Mouse (Mus musculus) monocyte, adult 5-6 weeks (primary cell): ENCODE measurements around the gene S1pr1. TPM values are rescaled to one million over a fixed set of nuclear protein-coding genes. Genes with fewer than 3 reads are reported as not detected.
A peak's percentile ranks its signal among the peaks of the same experiment; 100 is the strongest.

ENCODE experiments used
- ATAC-seq: fragments of 153-309, 156-312 bp; replicated peaks from 2 replicates; pipeline ENCODE4 v1.8.0; 2017; ENCODE audit warnings: mild to moderate bottlenecking; ENCODE audit not compliant: low TSS enrichment, insufficient number of reproducible peaks, severe bottlenecking, poor library complexity, low FRiP score
- total RNA-seq: library from RNA; stranded (forward); fragments of 200-1000, 200-491, 200-594 nt; gene quantifications from 3 replicates; pipeline ENCODE4 v1.2.3, GENCODE M21; 2017

The S1pr1 gene
- total RNA-seq, 1 experiment from 2014 or later, result 40.3 TPM

DNA sequence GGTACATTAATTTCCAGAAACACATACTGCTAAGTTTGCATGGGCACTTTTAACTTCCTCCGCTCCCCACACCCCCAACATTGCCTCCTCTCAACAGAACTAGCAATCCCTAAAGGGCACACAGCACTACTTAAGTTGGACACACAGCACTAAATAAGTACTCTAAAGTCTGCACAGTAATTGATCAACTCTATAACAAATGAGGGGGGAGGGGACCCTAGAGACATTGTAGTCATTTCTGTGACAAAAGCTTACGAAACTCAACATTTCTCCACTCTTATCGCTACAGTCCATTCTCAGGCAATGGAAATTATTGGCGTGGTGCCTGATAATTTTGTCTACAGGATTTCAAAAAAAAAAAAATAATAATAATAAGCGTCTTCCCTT, 830 bp downstream of the S1pr1 start:
- ATAC-seq, result no peak

DNA sequence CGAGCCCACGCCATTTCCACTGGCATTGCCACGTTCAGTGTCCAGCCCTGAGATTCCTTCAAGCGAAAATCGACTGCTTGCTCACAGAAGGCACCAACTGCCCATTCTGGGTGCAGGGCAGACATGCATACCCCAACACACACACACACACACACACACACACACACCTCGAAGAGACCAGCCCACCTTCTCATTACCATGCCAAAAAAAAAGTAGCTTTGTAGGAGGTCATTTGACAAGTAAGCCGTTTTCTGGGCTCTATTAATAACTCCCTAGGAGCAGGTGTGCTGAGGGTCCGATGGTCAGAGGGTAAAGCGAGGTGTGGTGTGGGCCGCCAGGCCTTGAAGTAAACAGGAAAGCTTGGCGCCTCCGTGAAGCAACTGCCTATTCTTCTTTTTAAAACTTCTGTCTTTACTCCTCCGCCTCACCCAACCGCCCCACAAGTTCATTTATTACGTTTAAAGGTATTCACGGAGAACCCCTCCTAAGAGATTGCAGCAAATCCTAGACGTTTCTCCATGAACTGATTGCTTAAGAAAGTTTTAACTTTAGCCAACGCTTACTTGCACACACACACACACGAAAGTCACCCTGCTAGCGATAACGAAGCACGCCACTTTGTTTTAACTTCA, 1.3 kb downstream of the S1pr1 start:
- ATAC-seq, result no peak

DNA sequence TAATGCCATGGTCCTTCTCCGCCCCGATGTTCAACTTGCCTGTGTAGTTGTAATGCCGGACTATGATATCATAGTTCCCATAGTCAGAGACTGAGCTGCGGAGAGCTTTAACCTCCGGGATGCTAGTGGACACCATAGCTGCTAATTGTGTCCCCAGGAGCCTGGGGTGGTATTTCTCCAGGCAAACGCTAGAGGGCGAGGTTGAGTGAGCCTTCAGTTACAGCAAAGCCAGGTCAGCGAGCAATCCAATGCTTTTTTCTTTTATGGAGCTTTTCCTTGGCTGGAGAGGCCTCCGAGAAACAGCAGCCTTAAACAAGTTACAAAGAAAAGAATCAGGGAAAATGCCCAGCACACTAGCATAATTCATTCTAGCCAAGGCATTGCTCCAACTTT, 2.1 kb downstream of the S1pr1 start:
- ATAC-seq, result peak; percentile 51; the same call in 1 of the 2 replicates

DNA sequence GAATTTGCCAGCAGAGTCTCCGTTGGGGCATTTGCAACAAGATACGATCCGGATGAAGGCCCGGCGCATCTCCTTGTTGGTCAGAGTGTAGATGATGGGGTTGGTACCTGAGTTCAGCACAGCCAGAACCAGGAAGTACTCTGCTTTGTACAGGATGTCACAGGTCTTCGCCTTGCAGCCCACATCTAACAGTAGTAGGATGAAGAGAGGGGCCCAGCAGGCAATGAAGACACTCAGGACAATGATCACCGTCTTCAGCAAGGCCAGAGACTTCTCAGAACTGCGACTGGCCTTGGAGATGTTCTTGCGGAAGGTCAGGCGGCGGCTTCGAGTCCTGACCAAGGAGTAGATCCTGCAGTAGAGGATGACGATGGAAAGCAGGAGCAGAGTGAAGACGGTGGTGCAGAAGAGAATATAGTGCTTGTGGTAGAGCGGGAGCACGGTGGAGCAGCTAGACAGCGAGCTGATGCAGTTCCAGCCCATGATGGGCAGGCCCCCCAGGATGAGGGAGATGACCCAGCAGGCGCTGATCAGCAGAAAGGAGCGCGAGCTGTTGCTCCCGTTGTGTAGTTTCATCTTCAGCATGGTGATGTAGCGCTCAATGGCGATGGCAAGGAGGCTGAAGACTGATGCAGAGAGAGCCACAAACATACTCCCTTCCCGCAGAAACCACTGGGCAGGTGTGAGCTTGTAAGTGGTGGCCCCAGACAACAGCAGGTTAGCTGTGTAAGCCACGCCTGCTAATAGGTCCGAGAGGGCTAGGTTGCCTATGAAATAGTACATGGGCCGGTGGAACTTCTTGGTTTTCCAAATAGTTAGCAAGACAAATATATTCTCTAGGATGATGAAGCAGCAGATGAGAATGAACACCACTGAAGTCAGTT, 2.7 kb downstream of the S1pr1 start:
- no peak for ATAC-seq

DNA sequence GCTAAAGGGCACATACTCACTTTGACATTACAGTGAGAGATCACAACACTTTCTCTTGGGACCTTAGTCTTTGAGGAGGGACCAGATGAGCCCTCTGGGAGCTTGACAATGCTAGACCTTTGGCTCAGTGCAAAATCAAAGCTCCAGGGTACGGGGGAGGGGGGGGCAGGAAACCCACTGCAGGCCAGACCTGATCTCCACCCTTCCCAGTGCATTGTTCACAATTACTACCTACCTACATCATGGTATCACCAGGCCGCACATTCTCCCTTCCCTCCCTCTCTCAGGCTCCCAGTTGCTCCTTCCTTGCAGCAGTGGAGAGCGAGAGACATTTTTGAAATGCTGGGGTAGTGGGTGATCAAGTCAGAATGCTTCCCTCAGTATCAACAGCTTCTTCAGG, 3.5 kb downstream of the S1pr1 start:
- ATAC-seq, result no peak

DNA sequence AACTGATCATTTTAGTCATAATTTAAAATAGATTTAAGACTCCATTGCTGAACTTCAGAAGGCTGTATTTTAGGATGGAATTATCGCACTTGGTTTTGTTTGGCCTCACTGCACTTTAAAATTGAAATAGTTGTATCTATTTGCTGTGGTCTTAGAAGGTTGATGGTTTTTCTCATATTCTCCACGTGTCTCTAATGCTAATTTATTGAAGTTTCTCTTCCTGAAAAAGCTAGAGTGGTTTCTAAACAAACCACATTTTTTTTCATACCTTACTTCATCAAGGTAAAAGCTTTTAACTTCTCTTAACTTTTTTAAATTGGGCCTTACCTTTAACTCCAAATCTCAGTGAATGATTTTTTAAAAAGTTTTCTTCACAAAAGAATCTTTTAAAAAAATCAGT, 4.8 kb downstream of the S1pr1 start:
- no peak for ATAC-seq

DNA sequence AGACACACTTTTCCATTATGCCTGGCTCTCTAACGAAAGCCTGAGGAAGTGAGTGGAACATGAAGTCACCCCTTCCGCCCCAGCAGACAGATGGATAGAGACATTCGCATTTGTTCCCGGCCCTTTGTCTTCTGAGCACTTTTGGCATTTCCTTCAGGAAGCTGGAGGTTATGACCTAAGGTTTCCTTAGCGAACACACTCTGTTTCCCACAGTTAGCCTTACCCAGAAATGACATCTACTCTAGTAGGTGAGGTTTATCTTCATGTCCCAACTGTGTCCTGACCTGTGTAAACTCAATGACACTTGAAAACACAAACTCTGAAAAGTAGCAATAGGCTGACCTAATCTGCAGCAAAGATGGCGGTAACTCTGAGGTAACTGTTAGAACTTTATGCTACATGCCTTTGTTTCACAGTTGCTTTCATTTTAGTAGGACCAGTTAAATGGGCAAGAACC, 5.7 kb downstream of the S1pr1 start:
- ATAC-seq, result no peak

DNA sequence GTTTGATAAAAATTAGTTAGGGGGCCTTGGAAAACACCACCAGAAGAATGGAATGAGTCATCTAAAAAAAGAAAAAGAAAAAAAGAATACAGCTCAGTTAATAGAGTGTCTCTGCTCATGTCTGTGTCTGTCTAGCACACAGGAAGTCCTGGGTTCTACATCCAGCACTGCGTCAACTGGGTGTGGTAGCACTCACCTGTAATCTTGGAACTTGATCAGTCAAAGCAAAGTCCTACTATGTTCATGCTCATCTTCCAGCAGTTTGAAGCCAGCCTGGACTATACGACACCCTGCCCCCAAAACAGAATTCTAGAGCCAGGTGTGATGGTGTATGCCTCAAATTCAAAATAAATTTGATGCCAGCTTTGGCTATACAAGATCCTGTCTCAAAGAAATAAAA, 8.1 kb downstream of the S1pr1 start:
- no peak for ATAC-seq

DNA sequence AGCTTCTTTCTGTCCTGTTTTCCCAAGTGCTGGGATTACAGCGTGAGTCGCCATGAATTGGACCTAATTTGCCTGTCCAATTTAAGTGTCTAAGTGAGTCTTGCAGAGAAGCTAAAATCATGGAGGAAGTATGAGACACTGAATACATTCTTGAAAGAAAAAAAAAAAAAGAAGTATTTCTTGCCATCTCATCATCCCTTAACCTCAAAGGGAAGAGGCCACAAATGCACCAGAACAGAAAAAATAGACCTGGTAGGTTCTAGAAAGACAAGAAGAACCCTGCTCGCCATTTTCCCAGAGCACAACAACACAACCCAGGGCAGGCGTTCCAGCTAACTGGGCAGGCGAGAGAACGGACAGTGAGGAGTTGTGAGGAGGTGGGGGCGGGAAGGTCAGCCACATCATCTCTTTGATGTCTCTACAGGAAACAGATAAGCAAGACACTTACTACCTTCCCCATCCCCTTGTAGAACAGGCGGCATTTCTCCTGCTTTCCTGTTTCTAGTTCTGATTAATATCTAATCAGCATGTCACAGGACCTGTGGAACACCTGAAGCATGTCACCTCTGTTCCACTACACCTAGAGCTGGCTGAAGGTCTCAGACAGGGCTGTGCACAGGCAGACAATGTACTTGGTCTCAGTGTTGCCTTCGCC, 10.5 kb downstream of the S1pr1 start:
- peak; percentile 34 for ATAC-seq

DNA sequence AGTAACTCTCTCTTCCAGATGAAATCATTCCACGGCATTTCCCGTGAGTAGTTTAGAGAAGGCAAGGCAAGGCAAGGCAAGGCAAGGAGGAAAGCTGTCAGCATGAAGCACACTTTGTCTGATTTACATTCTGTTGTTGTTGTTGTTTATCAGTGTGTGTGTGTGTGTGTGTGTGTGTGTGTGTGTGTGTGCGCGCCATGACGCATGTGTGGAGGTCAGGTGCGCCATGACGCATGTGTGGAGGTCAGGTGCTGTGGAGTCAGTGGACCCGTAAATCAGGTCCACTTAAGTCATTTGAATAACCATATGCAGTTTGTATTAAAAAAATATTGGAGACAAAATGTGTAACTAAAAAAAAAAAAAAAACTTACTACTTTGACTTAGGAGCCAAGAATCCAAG, 11.2 kb downstream of the S1pr1 start:
- ATAC-seq, result no peak

DNA sequence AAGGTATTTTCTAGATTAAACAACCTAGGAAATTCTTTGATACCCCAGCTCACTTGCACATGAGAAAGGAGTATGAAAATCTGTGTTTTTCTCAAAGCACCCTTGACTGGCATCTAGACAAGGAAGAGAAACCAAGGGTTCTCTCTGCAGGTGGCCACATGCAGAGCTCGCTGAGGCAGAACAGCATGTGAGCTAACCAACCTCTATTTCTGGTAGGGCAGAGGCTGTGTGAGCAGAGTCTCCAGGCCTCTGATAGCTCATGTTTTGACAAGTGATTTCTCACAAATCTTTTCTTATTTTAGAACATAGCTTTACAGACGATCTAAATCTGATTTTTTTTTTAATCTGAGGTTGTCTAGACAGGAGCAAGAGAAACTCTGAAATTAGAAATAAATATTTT, 12.8 kb downstream of the S1pr1 start:
- ATAC-seq, result 0 out of 2 replicates have a peak, but pooled peaks have one; percentile 36

DNA sequence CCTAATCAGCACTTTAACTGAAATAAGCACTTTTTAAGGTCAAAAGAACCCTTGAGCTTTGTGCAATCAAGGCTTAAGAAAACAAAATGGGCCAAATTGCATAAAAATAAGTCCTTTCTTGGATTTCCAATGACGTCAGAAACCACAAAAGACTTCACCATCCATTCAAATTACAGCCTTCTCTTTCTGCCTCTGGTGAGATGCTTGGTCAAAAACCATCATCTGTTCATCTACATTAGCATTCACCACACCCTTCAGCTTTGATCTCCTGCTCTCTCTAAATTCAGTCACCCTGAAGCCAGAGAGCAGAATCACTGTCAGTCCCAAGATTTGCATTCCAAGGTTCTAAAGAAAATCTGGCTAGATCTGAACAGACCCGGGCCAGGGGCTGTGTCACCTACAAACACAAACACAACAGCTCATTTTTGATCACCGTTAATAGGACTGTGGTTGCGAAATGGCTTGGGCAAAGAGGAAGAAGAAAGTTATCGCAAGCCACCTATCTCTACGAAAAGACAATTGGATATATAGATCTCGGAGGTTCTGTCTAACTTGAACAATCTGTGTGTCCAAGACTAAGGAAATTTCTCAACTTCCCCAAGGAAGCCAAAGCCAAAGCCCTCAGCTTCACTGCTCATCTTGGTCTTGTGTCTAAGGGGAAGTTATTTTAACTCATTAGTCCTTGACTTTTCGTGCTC, 19.5 kb downstream of the S1pr1 start:
- ATAC-seq, result peak; percentile 40; the same call in 1 of the 2 replicates

DNA sequence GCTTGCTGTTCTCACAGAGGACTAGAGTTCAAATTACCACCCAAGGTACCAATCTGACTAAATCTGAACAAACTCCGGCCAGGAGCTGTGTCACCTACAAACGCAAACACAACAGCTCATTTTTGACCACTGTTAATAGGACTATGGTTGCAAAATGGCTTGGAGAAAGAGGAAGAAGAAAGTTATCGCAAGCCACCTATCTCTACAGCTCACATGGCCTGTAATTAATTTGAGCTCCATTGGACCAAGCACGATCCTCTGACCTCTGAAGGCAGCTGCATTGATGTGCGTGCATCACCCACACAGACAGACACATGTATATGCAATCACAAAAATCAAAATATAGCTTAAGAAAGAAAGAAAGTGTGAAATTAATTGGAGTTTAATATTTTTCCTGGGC, 20.7 kb downstream of the S1pr1 start:
- ATAC-seq, result 0 out of 2 replicates have a peak, but pooled peaks have one; percentile 19

DNA sequence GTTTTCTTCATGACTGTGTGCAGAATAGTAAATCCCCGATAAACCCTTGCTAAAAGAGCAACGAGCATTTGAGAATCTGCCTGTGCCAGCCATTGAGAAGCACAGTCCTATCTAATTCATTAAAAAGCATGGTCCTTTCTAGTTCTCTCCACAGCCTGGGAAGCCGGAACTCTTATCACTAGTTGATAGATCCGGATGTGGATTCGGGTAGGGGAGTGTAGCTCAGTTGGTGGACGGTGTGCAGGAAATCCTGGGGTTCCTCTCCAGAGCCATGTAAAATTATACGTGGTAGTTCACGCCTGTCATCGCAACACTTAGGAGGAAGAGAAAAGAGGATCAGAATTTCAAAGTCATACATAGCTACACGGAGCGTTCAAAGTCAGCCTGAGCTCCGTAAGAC, 21.5 kb downstream of the S1pr1 start:
- ATAC-seq, result no peak; the same call in 1 of the 2 replicates

DNA sequence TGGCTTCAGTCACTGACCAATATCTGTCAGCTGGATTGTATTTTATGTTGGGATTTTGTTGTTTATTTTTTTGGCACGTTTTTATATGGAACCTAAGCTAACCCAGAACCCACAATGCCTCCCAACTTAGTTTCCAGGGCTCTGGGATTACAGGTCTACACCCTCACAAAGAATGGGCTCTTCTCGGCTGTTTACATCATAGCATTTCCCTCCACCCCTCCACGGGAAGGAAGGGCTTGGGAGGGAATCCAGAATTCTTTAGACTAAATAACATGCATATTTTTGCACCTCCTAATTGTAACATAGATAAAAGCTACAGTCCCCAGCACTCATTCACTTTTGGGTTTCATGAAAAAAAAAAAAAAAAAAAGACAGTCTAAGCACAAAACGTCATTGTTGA, 22.0 kb downstream of the S1pr1 start:
- no peak for ATAC-seq

DNA sequence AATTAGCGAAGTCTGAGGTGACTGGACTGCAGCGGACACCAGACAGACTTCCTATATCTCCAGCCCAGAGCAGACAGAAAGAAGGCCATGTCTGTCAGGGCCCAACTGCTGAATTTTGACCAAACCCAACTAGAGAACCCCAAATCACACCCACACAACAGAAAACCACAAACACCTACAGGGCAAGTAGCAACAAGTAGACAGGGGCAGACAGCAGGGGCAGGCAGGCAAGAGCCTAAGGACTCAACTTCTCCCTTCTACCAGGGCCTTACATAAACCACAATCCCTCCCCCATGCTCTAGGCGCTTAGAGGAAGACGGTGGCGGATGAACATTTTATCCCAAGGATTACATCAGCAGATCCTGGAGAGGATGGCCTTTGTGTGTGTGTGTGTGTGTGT, 22.5 kb downstream of the S1pr1 start:
- ATAC-seq, result peak; percentile 67

DNA sequence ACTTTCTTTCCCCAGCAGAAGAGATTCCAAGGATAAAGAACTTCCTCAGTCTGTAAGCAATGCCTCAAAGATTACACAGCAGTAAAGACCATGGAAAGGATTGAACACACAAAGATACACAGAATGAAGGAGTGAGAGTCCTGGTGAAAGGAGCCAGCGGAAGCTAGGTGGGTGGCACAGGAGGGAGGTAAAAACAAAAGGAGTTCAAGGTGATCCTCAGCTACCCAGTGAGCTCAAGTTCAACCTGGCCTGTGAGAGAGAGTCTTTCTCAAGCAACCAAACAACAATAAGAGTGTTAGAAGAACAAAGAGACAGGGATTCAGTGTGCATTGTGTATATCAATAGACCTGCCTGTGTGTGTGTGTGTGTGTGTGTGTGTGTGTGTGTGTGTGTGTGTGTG, 25.0 kb downstream of the S1pr1 start:
- ATAC-seq, result no peak

DNA sequence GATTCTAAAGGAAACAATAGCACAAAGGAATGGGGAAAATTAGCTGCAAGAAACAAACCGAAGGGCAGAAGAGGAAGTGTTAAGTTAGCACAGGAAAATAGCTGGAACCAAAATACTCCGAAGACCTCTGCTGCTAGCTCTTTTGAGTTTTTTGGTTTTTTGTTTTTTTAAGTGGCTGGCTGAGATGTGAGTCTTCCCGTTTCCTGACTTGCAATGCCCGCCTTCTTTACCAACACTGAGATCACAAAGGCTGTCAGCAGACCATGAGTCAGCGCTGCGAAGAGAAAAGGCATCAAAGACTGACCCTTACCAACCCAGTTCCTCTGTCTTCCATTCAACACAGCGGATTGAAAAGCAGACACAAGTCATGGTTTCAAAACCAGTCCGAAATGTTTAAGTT, 25.5 kb downstream of the S1pr1 start:
- peak; percentile 70 for ATAC-seq

DNA sequence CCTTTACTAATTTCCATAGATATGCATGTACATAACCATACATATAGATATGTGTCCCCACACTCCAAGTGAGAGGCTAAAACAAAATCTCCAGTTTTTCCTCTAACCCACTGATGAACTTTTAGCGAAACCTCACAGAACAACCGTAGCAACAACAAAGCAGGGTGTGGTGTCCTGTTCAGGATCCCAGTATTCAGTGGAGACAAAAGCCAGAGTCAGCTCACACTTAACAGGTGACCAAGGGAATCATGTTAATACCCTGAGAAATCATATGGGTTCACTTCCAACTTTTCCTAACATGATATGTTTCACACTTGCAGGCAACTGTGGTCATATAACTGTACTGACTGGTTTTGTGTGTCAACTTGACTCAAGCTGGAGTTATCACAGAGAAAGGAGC, 27.1 kb downstream of the S1pr1 start:
- no peak for ATAC-seq
